ENCODE assay signal across 22 mouse cellular contexts in genomic region chr12:80993773-80994172, GRCm38 (mm10). TPM values are rescaled to one million over a fixed set of nuclear protein-coding genes. Genes with fewer than 3 reads are reported as not detected.
DNase-seq lines count a peak whose midpoint lies in the region.
"Had no signal": no experiment of that assay in that cellular context is flagged by ENCODE, and none has a peak within 500 bp of the region (broad histone marks: within the 10 kb centered on the region; RNA-seq: fewer than 3 reads in every experiment).

No protein-coding gene starts in this region.

- H3K36me3 ChIP-seq in heart, embryonic 10.5 days, result no peaks in the 10 kb centered on the region
- H3K36me3 ChIP-seq: embryonic facial prominence, embryonic 13.5 days; forebrain, embryonic 12.5 days; G1E; hindbrain, embryonic 10.5 days had no signal

- H3K27me3 ChIP-seq in heart, embryonic 10.5 days (ENCODE audit: insufficient read depth, poor library complexity, severe bottlenecking), result peaks cover 35% of the 10 kb centered on the region
- H3K27me3 ChIP-seq: embryonic facial prominence, embryonic 13.5 days had no signal

- 0 out of 2 replicates have a peak, but pooled peaks cover 3% of the 10 kb centered on the region for H3K9me3 ChIP-seq in heart, embryonic 10.5 days
- H3K9me3 ChIP-seq: embryonic facial prominence, embryonic 13.5 days; forebrain, embryonic 12.5 days had no signal

- DNase-seq in heart, embryonic 10.5 days (ENCODE audit: low spot score), result peak; percentile 17
- no peak for DNase-seq in heart, postnatal 10 days
- peak; percentile 75 for DNase-seq in A20 (ENCODE audit: low read depth, low spot score)
- DNase-seq in induced T-regulatory cell, adult 2 months (ENCODE audit: low read depth), result peak; percentile 19
- DNase-seq in thymus, postnatal 14 days, result peak; percentile 45
- DNase-seq in kidney, postnatal 25 days, result no peak
- DNase-seq in lung, postnatal 36 days, result no peak
- no peak for DNase-seq in natural killer cell, adult 2 months (ENCODE audit: low spot score in 2 of 2)
- DNase-seq: adrenal gland, adult 8-10 months; adrenal gland, postnatal 36 days; cerebellum, adult 11 months; cerebellum, adult 8-10 months; cerebellum, postnatal 14 days; gastrocnemius, postnatal 14 days had no signal

- H3K27ac ChIP-seq in heart, embryonic 10.5 days, result no peak overlapping the region
- H3K27ac ChIP-seq: embryonic facial prominence, embryonic 13.5 days; forebrain, embryonic 12.5 days; hindbrain, embryonic 10.5 days; hindbrain, embryonic 14.5 days had no signal

- no peak overlapping the region for H3K4me3 ChIP-seq in heart, embryonic 10.5 days
- H3K4me3 ChIP-seq: embryonic facial prominence, embryonic 13.5 days; forebrain, embryonic 12.5 days; hindbrain, embryonic 10.5 days had no signal

- H3K4me1 ChIP-seq in heart, embryonic 10.5 days, result peaks cover 5% of the 10 kb centered on the region

- intact Hi-C loops in heart, postnatal 10 days (cut with DNase I), result no loop called here

- whole genome bisulfite sequencing in heart, embryonic 10.5 days, result 90% methylated on average over 1 of the region's 1 CpGs

RNA-seq across cellular contexts. Expression of gene Slc10a1, which starts 25.3 kb away (rescaled TPM):
- polyA plus RNA-seq in heart, embryonic 10.5 days (2016; fragmentation: Nextera tagmentation; extraction: Ambion mirVana), result 0.55 and 0.58 TPM in 2 replicates
- total RNA-seq in heart, postnatal 10 days (2021), result not detected
- total RNA-seq: adrenal gland, postnatal 36 days; gastrocnemius, postnatal 14 days; heart, postnatal 25 days had no signal
- polyA plus RNA-seq: frontal cortex, adult 2 months; G1E; gonadal fat pad, adult 2 months had no signal

RNA-seq across cellular contexts. Expression of gene Smoc1, which starts 32.8 kb away (rescaled TPM):
- 4.3 and 6.2 TPM in 2 replicates for polyA plus RNA-seq in heart, embryonic 10.5 days (2016; fragmentation: Nextera tagmentation; extraction: Ambion mirVana)
- total RNA-seq in heart, postnatal 10 days (2021), result 1 to 10 TPM; 7.0 to 7.1 TPM

RNA-seq across cellular contexts. Expression of gene Srsf5, which starts 48.5 kb away (rescaled TPM):
- polyA plus RNA-seq in heart, embryonic 10.5 days (2016; fragmentation: Nextera tagmentation; extraction: Ambion mirVana), result 386 and 404 TPM in 2 replicates
- 100 to 1,000 TPM; 247 to 319 TPM for total RNA-seq in heart, postnatal 10 days (2021)

Comparison
In these comparisons a context has a peak if more than half of its experiments do, and no peak if none do; other contexts are left out.
1. DNase-seq: peak in heart, embryonic 10.5 days (single experiment), A20 (single experiment), induced T-regulatory cell, adult 2 months (single experiment) and thymus, postnatal 14 days (single experiment); none in heart, postnatal 10 days (0 of 2), kidney, postnatal 25 days (0 of 2), lung, postnatal 36 days (single experiment) and natural killer cell, adult 2 months (0 of 2).